ENCODE assay signal across 8 mouse cellular contexts in genomic region chr6:22070603-22071322, GRCm38 (mm10).
A peak's percentile ranks its signal among the peaks of the same experiment; 100 is the strongest.
DNase-seq lines count a peak whose midpoint lies in the region; ATAC-seq and TF ChIP-seq lines count a peak whose summit lies in the region.

No protein-coding gene starts in this region.

- no peak overlapping the region for H3K27ac ChIP-seq in heart, embryonic 16.5 days (ENCODE audit: low read length)
- H3K27ac ChIP-seq in lung, postnatal 0 days (ENCODE audit: low read length): no peak overlapping the region
- no peak overlapping the region for H3K27ac ChIP-seq in stomach, embryonic 14.5 days (ENCODE audit: low read length)

- no peaks in the 10 kb centered on the region for H3K36me3 ChIP-seq in heart, embryonic 16.5 days (ENCODE audit: control insufficient read depth, insufficient read depth)
- H3K36me3 ChIP-seq in lung, postnatal 0 days (ENCODE audit: insufficient read depth, low read length): no peaks in the 10 kb centered on the region
- peaks cover 2% of the 10 kb centered on the region; the same call in 1 of the 2 replicates for H3K36me3 ChIP-seq in stomach, embryonic 14.5 days (ENCODE audit: control insufficient read depth, insufficient read depth, low read length)

- no peak for ATAC-seq in heart, embryonic 16.5 days (replicated peaks; ENCODE audit: extremely low read depth, insufficient read depth, low FRiP score)
- no peak for ATAC-seq in lung, postnatal 0 days
- no peak for ATAC-seq in stomach, embryonic 14.5 days (ENCODE audit: insufficient number of reproducible peaks, insufficient read depth, low FRiP score, low read depth)

- intact Hi-C loops in heart, postnatal 10 days (cut with DNase I): loop anchor here (1.0 to 5.0 kb wide), 2 partner anchors 85 to 253 kb away; partner anchors contain the start of gene Cped1

- no peak overlapping the region for H3K9ac ChIP-seq in heart, embryonic 16.5 days (ENCODE audit: low read length)
- no peak overlapping the region for H3K9ac ChIP-seq in lung, postnatal 0 days (replicated peaks; ENCODE audit: low read depth)
- no peak overlapping the region for H3K9ac ChIP-seq in stomach, embryonic 14.5 days (replicated peaks; ENCODE audit: low read depth, low read length)

- WGBS in heart, embryonic 16.5 days: 72% methylated on average over 15 of the region's 15 CpGs
- WGBS in lung, postnatal 0 days: 72% methylated on average over 15 of the region's 15 CpGs
- 78% methylated on average over 15 of the region's 15 CpGs for WGBS in stomach, embryonic 14.5 days

- no peaks in the 10 kb centered on the region for H3K9me3 ChIP-seq in heart, embryonic 16.5 days (replicated peaks; ENCODE audit: control insufficient read depth, low read length)
- no peaks in the 10 kb centered on the region for H3K9me3 ChIP-seq in lung, postnatal 0 days (ENCODE audit: low read length)
- no peaks in the 10 kb centered on the region for H3K9me3 ChIP-seq in stomach, embryonic 14.5 days (ENCODE audit: control insufficient read depth, low read depth, low read length)

- peak overlapping the region; percentile 24 for H3K4me3 ChIP-seq in heart, embryonic 16.5 days (ENCODE audit: low read length)
- H3K4me3 ChIP-seq in lung, postnatal 0 days (ENCODE audit: low read depth, low read length): no peak overlapping the region
- no peak overlapping the region for H3K4me3 ChIP-seq in stomach, embryonic 14.5 days (ENCODE audit: low read depth, low read length)

- peak overlapping the region; percentile 44; the same call in 1 of the 2 replicates for H3K4me2 ChIP-seq in heart, embryonic 16.5 days (ENCODE audit: low read depth, low read length)
- H3K4me2 ChIP-seq in lung, postnatal 0 days (replicated peaks; ENCODE audit: low read depth, low read length): peak overlapping the region; percentile 9; the same call in 1 of the 2 replicates
- H3K4me2 ChIP-seq in stomach, embryonic 14.5 days (replicated peaks; ENCODE audit: low read depth, low read length): peak overlapping the region; percentile 32

- no peaks in the 10 kb centered on the region; the same call in 1 of the 2 replicates for H3K27me3 ChIP-seq in heart, embryonic 16.5 days (ENCODE audit: control insufficient read depth, insufficient read depth, low read length)
- no peaks in the 10 kb centered on the region for H3K27me3 ChIP-seq in lung, postnatal 0 days (replicated peaks; ENCODE audit: insufficient read depth, low read length)
- no peaks in the 10 kb centered on the region for H3K27me3 ChIP-seq in stomach, embryonic 14.5 days (ENCODE audit: control insufficient read depth, insufficient read depth, low read length)

- no peaks in the 10 kb centered on the region for H3K4me1 ChIP-seq in heart, embryonic 16.5 days (ENCODE audit: control insufficient read depth, insufficient read depth, low read length)
- H3K4me1 ChIP-seq in lung, postnatal 0 days (ENCODE audit: insufficient read depth, low read depth, low read length): no peaks in the 10 kb centered on the region
- no peaks in the 10 kb centered on the region for H3K4me1 ChIP-seq in stomach, embryonic 14.5 days (ENCODE audit: control insufficient read depth, insufficient read depth, low read length)

- no peak for TF ChIP-seq EP300 in lung, postnatal 0 days (IDR thresholded peaks at IDR 0.05)

- TF ChIP-seq CTCF in lung, postnatal 0 days (IDR thresholded peaks at IDR 0.05): no peak

- DNase-seq in heart, postnatal 10 days: no peak
- no peak for DNase-seq in lung, postnatal 0 days (ENCODE audit: low spot score)
- DNase-seq in lung, postnatal 4 days: no peak
- DNase-seq in frontal cortex, postnatal 25 days (ENCODE audit: low spot score in 2 of 2): peak; percentile 8 to 12
- no peak for DNase-seq in liver
- no peak for DNase-seq in spleen, adult 12 weeks (ENCODE audit: low spot score)

Comparison
In these comparisons a context has a peak if more than half of its experiments do, and no peak if none do; other contexts are left out.
1. DNase-seq: peak in frontal cortex, postnatal 25 days (2 of 2); none in heart, postnatal 10 days (0 of 2), lung, postnatal 0 days (single experiment), lung, postnatal 4 days (0 of 2), liver (single experiment) and spleen, adult 12 weeks (single experiment).
2. Peak in every context shown above with its lines, with median percentiles within 50 percentile points of each other: H3K4me2 ChIP-seq.